Mouse (Mus musculus) neural tube, embryonic 13.5 days (tissue): ENCODE data around the gene Smim7. TPM values are rescaled to one million over a fixed set of nuclear protein-coding genes. Genes with fewer than 3 reads are reported as not detected.

Experiments
- ATAC-seq: fragments of 200-750 bp; cut with Nextera tagmentation; 2 replicates; pipeline ENCODE4 v1.8.0; 2017; ENCODE audit warnings: low read depth, mild to moderate bottlenecking, moderate TSS enrichment, moderate library complexity
- H3K27ac ChIP-seq: fragments of 300-500 bp; sonication (generic); replicated peaks from 2 replicates; pipeline ENCODE4 v1.5.1; 2015; ENCODE audit warnings: moderate library complexity, mild to moderate bottlenecking, inconsistent platforms
- H3K27me3 ChIP-seq: fragments of 300-500 bp; sonication (generic); 2 replicates; pipeline ENCODE4 v1.6.1; 2015; ENCODE audit warnings: mild to moderate bottlenecking, inconsistent platforms
- H3K36me3 ChIP-seq: fragments of 300-500 bp; sonication (generic); 2 replicates; pipeline ENCODE4 v1.6.1; 2015; ENCODE audit warnings: mild to moderate bottlenecking, inconsistent platforms
- H3K4me1 ChIP-seq: fragments of 300-500 bp; sonication (generic); replicated peaks from 2 replicates; pipeline ENCODE4 v1.6.1; 2015; ENCODE audit warnings: inconsistent platforms
- H3K4me2 ChIP-seq: fragments of 300-500 bp; sonication (generic); 2 replicates; pipeline ENCODE4 v1.6.1; 2015; ENCODE audit warnings: inconsistent platforms, mild to moderate bottlenecking, moderate library complexity
- H3K4me3 ChIP-seq: fragments of 300-500 bp; sonication (generic); 2 replicates; pipeline ENCODE4 v1.5.1; 2015; ENCODE audit warnings: mild to moderate bottlenecking, inconsistent platforms
- H3K9ac ChIP-seq: fragments of 300-500 bp; sonication (generic); 2 replicates; pipeline ENCODE4 v1.6.1; 2015; ENCODE audit warnings: moderate library complexity, mild to moderate bottlenecking, inconsistent platforms
- H3K9me3 ChIP-seq: fragments of 300-500 bp; sonication (generic); 2 replicates; pipeline ENCODE4 v1.6.1; 2016; ENCODE audit warnings: inconsistent platforms
- WGBS: fragments of 180-500 bp; shearing (Covaris S2); methylation state at CpG from one replicate; pipeline ENCODE4 v1.1.7; 2015; 5-methylcytosine and 5-hydroxymethylcytosine counted together
- microRNA-seq: library from miRNA; unstranded; fragments of <30 nt; microRNA quantifications from one replicate; pipeline ENCODE4, GENCODE M21; 2016
- polyA plus RNA-seq: library from polyadenylated mRNA; unstranded; fragments of >200 nt; fragmentation: Nextera tagmentation; extraction: Ambion mirVana; gene quantifications from 2 replicates; pipeline ENCODE4 v1.2.1, GENCODE M21; 2015

The Smim7 gene
- polyA plus RNA-seq, 1 experiment from 2014 or later: 140 TPM

GRCm38 (mm10) chr8:72534888-72535287 lies 36.0 kb downstream of the Smim7 start:
- Histone ChIP-seq H3K4me3 (no peak overlapping the region), H3K4me2 (no peak overlapping the region), H3K36me3 (0 out of 2 replicates have a peak, but pooled peaks cover 4% of the 10 kb centered on the region), H3K27ac (no peak overlapping the region), H3K9ac (no peak overlapping the region), H3K27me3 (no peaks in the 10 kb centered on the region), H3K9me3 (no peaks in the 10 kb centered on the region), H3K4me1 (no peaks in the 10 kb centered on the region)
- 98% methylated on average over 3 of the region's 3 CpGs for WGBS
- no peak for ATAC-seq

- 100% methylated on average over 1 of the region's 1 CpGs for WGBS
- Histone ChIP-seq H3K4me2 (no peak overlapping the region), H3K4me3 (no peak overlapping the region), H3K9ac (no peak overlapping the region), H3K27ac (no peak overlapping the region), H3K4me1 (no peaks in the 10 kb centered on the region), H3K36me3 (peaks cover 4% of the 10 kb centered on the region; the same call in 1 of the 2 replicates), H3K27me3 (no peaks in the 10 kb centered on the region), H3K9me3 (no peaks in the 10 kb centered on the region)
- ATAC-seq: no peak
These were observed 38.8 kb downstream of the Smim7 start for GRCm38 (mm10) chr8:72532103-72532502.

- H3K4me1 ChIP-seq: 0 out of 2 replicates have a peak, but pooled peaks cover 6% of the 10 kb centered on the region
- H3K27ac ChIP-seq: no peak overlapping the region
- H3K9ac ChIP-seq: no peak overlapping the region
- H3K27me3 ChIP-seq: no peaks in the 10 kb centered on the region
- no peak for ATAC-seq
- no peaks in the 10 kb centered on the region for H3K9me3 ChIP-seq
- peaks cover 5% of the 10 kb centered on the region; the same call in 1 of the 2 replicates for H3K36me3 ChIP-seq
- H3K4me2 ChIP-seq: no peak overlapping the region
- no peak overlapping the region for H3K4me3 ChIP-seq
These were observed 49.0 kb downstream of the Smim7 start for GRCm38 (mm10) chr8:72521888-72522287.

GRCm38 (mm10) chr8:72517421-72517988 lies 53.4 kb downstream of the Smim7 start:
- H3K27me3 ChIP-seq: no peaks in the 10 kb centered on the region
- 73% methylated on average over 7 of the region's 7 CpGs for WGBS
- H3K4me3 ChIP-seq: no peak overlapping the region

More at GRCm38 (mm10) chr8:72517421-72517988, 53.4 kb downstream of the Smim7 start:
- no peak for ATAC-seq
- Histone ChIP-seq H3K27ac (no peak overlapping the region), H3K4me2 (no peak overlapping the region), H3K36me3 (no peaks in the 10 kb centered on the region), H3K9me3 (no peaks in the 10 kb centered on the region), H3K4me1 (0 out of 2 replicates have a peak, but pooled peaks cover 6% of the 10 kb centered on the region), H3K9ac (no peak overlapping the region)

Small RNAs within 50 kb of the gene (microRNA-seq; reads per million reads assigned to microRNA genes)
- not detected for gene Gm28019

Other genes starting within 250 kb of the Smim7 start
- gene Eps15l1, start 149.6 kb downstream of the Smim7 start, polyA plus RNA-seq: 57.5 and 58.4 TPM in 2 replicates
- gene Calr3, start 127.2 kb downstream of the Smim7 start, polyA plus RNA-seq: 0.63 and 1.3 TPM in 2 replicates
- 16.4 and 17.2 TPM in 2 replicates for gene 1700030K09Rik, start 127.2 kb downstream of the Smim7 start, polyA plus RNA-seq
- 53.6 and 58.2 TPM in 2 replicates for gene Cherp, start 95.9 kb downstream of the Smim7 start, polyA plus RNA-seq
- gene Slc35e1, start 78.5 kb downstream of the Smim7 start, polyA plus RNA-seq: 14.2 and 14.3 TPM in 2 replicates
- 13.1 and 14.3 TPM in 2 replicates for gene Med26, start 22.8 kb downstream of the Smim7 start, polyA plus RNA-seq
- 23.9 and 24.6 TPM in 2 replicates for gene Tmem38a, start 967 bp upstream of the Smim7 start, polyA plus RNA-seq
- gene Nwd1, start 75.6 kb upstream of the Smim7 start, polyA plus RNA-seq: 1.1 and 1.2 TPM in 2 replicates
- gene Sin3b, start 152.2 kb upstream of the Smim7 start, polyA plus RNA-seq: 163 and 167 TPM in 2 replicates
- gene F2rl3, start 190.8 kb upstream of the Smim7 start, polyA plus RNA-seq: 0.53 and 0.94 TPM in 2 replicates